11 mouse cellular contexts compared by ENCODE assay signal in the genomic region with DNA sequence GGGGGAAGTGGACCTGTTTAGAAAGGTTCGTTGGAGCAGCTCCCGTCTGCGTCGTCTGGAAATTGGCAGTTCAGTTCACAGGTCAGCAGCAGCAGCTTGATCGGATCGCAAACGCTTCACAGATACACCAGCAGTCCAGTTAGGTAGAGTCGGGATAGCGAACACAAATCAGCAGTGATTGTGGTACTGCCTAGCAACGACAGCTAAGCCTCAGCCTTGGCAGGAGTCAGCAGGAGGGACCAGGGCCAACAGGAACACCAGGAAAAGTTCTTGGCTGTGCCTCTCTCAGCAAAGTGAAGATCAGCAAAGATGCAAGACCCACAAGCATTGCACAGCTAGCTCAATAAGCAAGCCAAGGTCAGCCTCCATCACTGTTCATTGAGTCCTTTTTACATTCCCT.
DNase-seq lines count a peak whose midpoint lies in the region; ATAC-seq and TF ChIP-seq lines count a peak whose summit lies in the region.
"Had no signal": no experiment of that assay in that cellular context is flagged by ENCODE, and none has a peak within 500 bp of the region (broad histone marks: within the 10 kb centered on the region; RNA-seq: fewer than 3 reads in every experiment).

No protein-coding gene starts in this region.

- H3K36me3 ChIP-seq in forebrain, embryonic 15.5 days, result no peaks in the 10 kb centered on the region
- H3K36me3 ChIP-seq in forebrain, embryonic 10.5 days (replicated peaks), result 0 out of 2 replicates have a peak, but pooled peaks cover 7% of the 10 kb centered on the region
- no peaks in the 10 kb centered on the region for H3K36me3 ChIP-seq in lung, postnatal 0 days (ENCODE audit: insufficient read depth, low read length)
- H3K36me3 ChIP-seq in neural tube, embryonic 15.5 days, result no peaks in the 10 kb centered on the region
- no peaks in the 10 kb centered on the region for H3K36me3 ChIP-seq in hindbrain, embryonic 12.5 days
- H3K36me3 ChIP-seq: stomach, embryonic 15.5 days had no signal

- intact Hi-C loops in gastrocnemius, postnatal 36 days (cut with DNase I), result loop anchor here (5.0 kb wide), 1 partner anchor 115 kb away; a partner anchor contains a TSS

- peak overlapping the region; percentile 33; the same call in 1 of the 2 replicates for H3K27ac ChIP-seq in forebrain, embryonic 15.5 days (replicated peaks)
- H3K27ac ChIP-seq in forebrain, embryonic 10.5 days, result no peak overlapping the region
- H3K27ac ChIP-seq in lung, postnatal 0 days (ENCODE audit: low read length), result no peak overlapping the region
- H3K27ac ChIP-seq in neural tube, embryonic 15.5 days (replicated peaks), result no peak overlapping the region
- H3K27ac ChIP-seq in hindbrain, embryonic 12.5 days, result no peak overlapping the region
- H3K27ac ChIP-seq: limb, embryonic 12.5 days had no signal

- TF ChIP-seq CTCF in lung, postnatal 0 days (IDR thresholded peaks at IDR 0.05), result no peak

- ATAC-seq in forebrain, embryonic 15.5 days (replicated peaks), result no peak
- ATAC-seq in lung, postnatal 0 days, result peak; percentile 68
- no peak for ATAC-seq in neural tube, embryonic 15.5 days (ENCODE audit: low FRiP score)
- no peak for ATAC-seq in hindbrain, embryonic 12.5 days (ENCODE audit: low FRiP score)

- H3K4me2 ChIP-seq in forebrain, embryonic 15.5 days (replicated peaks), result no peak overlapping the region
- no peak overlapping the region for H3K4me2 ChIP-seq in lung, postnatal 0 days (replicated peaks; ENCODE audit: low read depth, low read length)
- no peak overlapping the region for H3K4me2 ChIP-seq in neural tube, embryonic 15.5 days
- H3K4me2 ChIP-seq in hindbrain, embryonic 12.5 days (replicated peaks), result no peak overlapping the region
- H3K4me2 ChIP-seq: limb, embryonic 12.5 days; stomach, embryonic 15.5 days had no signal

- WGBS in forebrain, embryonic 15.5 days, result 61% methylated on average over 10 of the region's 10 CpGs
- 83% methylated on average over 10 of the region's 10 CpGs for WGBS in forebrain, embryonic 10.5 days
- WGBS in lung, postnatal 0 days, result 54% methylated on average over 10 of the region's 10 CpGs
- 76% methylated on average over 10 of the region's 10 CpGs for WGBS in neural tube, embryonic 15.5 days
- WGBS in hindbrain, embryonic 12.5 days, result 88% methylated on average over 10 of the region's 10 CpGs

- H3K4me3 ChIP-seq in forebrain, embryonic 15.5 days, result no peak overlapping the region
- H3K4me3 ChIP-seq in forebrain, embryonic 10.5 days, result no peak overlapping the region
- no peak overlapping the region for H3K4me3 ChIP-seq in lung, postnatal 0 days (ENCODE audit: low read depth, low read length)
- no peak overlapping the region for H3K4me3 ChIP-seq in neural tube, embryonic 15.5 days (replicated peaks)
- no peak overlapping the region for H3K4me3 ChIP-seq in hindbrain, embryonic 12.5 days
- H3K4me3 ChIP-seq: limb, embryonic 12.5 days; stomach, embryonic 15.5 days had no signal

- no peak overlapping the region for H3K9ac ChIP-seq in forebrain, embryonic 15.5 days (replicated peaks)
- H3K9ac ChIP-seq in lung, postnatal 0 days (replicated peaks; ENCODE audit: low read depth), result no peak overlapping the region
- H3K9ac ChIP-seq in neural tube, embryonic 15.5 days (replicated peaks), result no peak overlapping the region
- H3K9ac ChIP-seq in hindbrain, embryonic 12.5 days, result no peak overlapping the region
- H3K9ac ChIP-seq: limb, embryonic 12.5 days; stomach, embryonic 15.5 days had no signal

- no peak for DNase-seq in forebrain, embryonic 10.5 days (ENCODE audit: extremely low spot score, low spot score)
- peak; percentile 79 for DNase-seq in adipocyte (ENCODE audit: low spot score)
- DNase-seq in gastrocnemius, postnatal 36 days, result peak; percentile 62 to 77
- peak; percentile 60 to 64 for DNase-seq in kidney, postnatal 36 days
- DNase-seq in lung, postnatal 0 days (ENCODE audit: low spot score), result peak; percentile 64

- no peaks in the 10 kb centered on the region; the same call in 1 of the 2 replicates for H3K4me1 ChIP-seq in forebrain, embryonic 15.5 days
- H3K4me1 ChIP-seq in forebrain, embryonic 10.5 days, result no peaks in the 10 kb centered on the region; the same call in 1 of the 2 replicates
- peaks cover 24% of the 10 kb centered on the region; the same call in 1 of the 2 replicates for H3K4me1 ChIP-seq in lung, postnatal 0 days (ENCODE audit: insufficient read depth, low read depth, low read length)
- peaks cover 20% of the 10 kb centered on the region for H3K4me1 ChIP-seq in neural tube, embryonic 15.5 days
- H3K4me1 ChIP-seq in hindbrain, embryonic 12.5 days, result 0 out of 2 replicates have a peak, but pooled peaks cover 7% of the 10 kb centered on the region

- H3K27me3 ChIP-seq in forebrain, embryonic 15.5 days, result no peaks in the 10 kb centered on the region
- no peaks in the 10 kb centered on the region for H3K27me3 ChIP-seq in forebrain, embryonic 10.5 days (ENCODE audit: poor library complexity, severe bottlenecking)
- no peaks in the 10 kb centered on the region for H3K27me3 ChIP-seq in lung, postnatal 0 days (replicated peaks; ENCODE audit: insufficient read depth, low read length)
- no peaks in the 10 kb centered on the region for H3K27me3 ChIP-seq in neural tube, embryonic 15.5 days (replicated peaks)
- H3K27me3 ChIP-seq in hindbrain, embryonic 12.5 days, result no peaks in the 10 kb centered on the region
- H3K27me3 ChIP-seq: CH12.LX; limb, embryonic 12.5 days; stomach, embryonic 15.5 days had no signal

- no peak for TF ChIP-seq EP300 in lung, postnatal 0 days (IDR thresholded peaks at IDR 0.05)

- H3K9me3 ChIP-seq in forebrain, embryonic 15.5 days, result no peaks in the 10 kb centered on the region
- H3K9me3 ChIP-seq in forebrain, embryonic 10.5 days, result no peaks in the 10 kb centered on the region
- H3K9me3 ChIP-seq in lung, postnatal 0 days (ENCODE audit: low read length), result no peaks in the 10 kb centered on the region
- no peaks in the 10 kb centered on the region for H3K9me3 ChIP-seq in neural tube, embryonic 15.5 days (replicated peaks)
- no peaks in the 10 kb centered on the region for H3K9me3 ChIP-seq in hindbrain, embryonic 12.5 days (replicated peaks)
- H3K9me3 ChIP-seq: limb, embryonic 12.5 days; stomach, embryonic 15.5 days had no signal
